Mouse (Mus musculus) layer of hippocampus, postnatal 10 days (tissue): ENCODE data around the gene Triobp. TPM values are rescaled to one million over a fixed set of nuclear protein-coding genes. Genes with fewer than 3 reads are reported as not detected.

Experiments
- DNase-seq, 2 experiments: peaks; one replicate each; pipeline ENCODE4 v3.0.0; 2021; ENCODE audit warnings: low spot score in 2 of 2
- long read RNA-seq: library from polyadenylated mRNA; stranded (forward); transcript quantifications from one replicate; pipeline ENCODE4 v2.0.0, GENCODE M21; 2023
- total RNA-seq, 2 experiments: library from RNA; stranded (reverse); gene quantifications; 2 replicates each; pipeline ENCODE4 v1.2.3; 2021

Gene Triobp
- 10 to 100 TPM; 26.4 to 28.9 TPM for total RNA-seq
- long read RNA-seq, transcript Triobp-201 (14 exons, 2,570 nt), result major isoform, 9 of 14 reads
- long read RNA-seq, partial matches to known transcripts, result 3 of 14 reads
- long read RNA-seq, other reads (novel, unspliced or antisense), result 1 of 14 reads

DNA sequence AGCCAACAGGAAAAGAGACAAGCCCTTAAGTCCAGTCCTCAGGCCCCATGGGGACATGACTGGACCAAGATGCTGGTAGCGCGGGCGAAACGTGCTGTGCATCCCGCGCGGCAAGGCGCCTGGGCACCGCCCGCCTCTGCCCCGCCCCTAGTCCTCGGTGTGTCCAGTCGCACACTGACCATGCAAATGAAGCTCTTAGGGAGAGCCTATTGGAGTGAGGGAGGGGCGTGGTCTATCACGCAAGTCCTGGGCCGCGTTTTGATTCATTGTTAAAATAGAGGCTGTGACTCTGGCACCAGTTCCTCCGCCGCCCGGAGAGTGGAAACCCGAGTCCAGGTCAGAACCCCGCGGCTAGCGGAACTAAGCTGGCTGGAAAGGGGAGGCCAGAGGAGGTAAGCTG is at the start of gene Triobp:
Gene Triobp (plus strand): TSS at position 68 of the 400 bp plus-strand sequence.
- DNase-seq, result peak; percentile 73 to 83

DNA sequence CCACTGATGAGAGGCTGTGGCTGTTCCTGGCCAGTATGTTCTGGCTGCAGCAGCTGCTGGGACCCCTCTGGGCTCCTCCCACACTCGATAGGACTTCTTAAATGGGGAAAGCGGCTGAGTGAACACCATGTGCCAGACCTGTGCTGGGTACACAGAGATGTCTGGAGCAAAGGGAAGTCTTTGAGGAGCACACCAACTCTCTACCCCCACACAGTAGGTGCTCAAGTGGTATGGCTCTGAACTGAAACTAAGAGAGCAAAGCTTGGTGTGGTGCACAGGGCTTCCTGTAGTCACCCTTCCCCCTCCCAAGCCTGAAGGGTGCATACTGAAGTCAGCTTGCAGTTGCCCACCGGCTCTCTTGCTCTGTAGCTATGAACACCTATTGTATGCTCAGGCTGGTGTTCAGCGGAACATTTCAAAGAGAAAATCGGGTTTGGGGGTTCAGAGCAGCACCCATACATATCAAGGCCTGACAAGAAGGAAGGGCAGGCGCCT is 49.0 kb upstream of the Triobp start:
- DNase-seq, result no peak

DNA sequence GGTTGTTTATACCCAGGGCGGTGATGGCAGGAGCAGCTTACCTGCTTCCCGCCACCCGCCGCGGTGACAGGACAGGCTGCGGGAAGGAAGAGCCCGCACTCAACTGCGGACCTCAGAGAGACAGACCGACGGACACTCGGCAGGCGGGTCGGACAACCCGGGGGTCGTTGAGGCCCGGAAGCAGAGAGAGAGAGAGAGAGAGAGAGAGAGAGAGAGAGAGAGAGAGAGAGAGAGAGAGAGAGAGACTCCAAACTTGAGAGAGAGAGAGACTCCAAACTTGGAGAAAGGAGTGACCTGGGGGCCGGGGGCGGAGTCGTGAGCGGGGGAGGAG is 48.1 kb upstream of the Triobp start, which contains the start of gene Gm49510:
Gene Gm49510 (plus strand): TSS at position 259 of the 331 bp plus-strand sequence.
- no peak for DNase-seq

DNA sequence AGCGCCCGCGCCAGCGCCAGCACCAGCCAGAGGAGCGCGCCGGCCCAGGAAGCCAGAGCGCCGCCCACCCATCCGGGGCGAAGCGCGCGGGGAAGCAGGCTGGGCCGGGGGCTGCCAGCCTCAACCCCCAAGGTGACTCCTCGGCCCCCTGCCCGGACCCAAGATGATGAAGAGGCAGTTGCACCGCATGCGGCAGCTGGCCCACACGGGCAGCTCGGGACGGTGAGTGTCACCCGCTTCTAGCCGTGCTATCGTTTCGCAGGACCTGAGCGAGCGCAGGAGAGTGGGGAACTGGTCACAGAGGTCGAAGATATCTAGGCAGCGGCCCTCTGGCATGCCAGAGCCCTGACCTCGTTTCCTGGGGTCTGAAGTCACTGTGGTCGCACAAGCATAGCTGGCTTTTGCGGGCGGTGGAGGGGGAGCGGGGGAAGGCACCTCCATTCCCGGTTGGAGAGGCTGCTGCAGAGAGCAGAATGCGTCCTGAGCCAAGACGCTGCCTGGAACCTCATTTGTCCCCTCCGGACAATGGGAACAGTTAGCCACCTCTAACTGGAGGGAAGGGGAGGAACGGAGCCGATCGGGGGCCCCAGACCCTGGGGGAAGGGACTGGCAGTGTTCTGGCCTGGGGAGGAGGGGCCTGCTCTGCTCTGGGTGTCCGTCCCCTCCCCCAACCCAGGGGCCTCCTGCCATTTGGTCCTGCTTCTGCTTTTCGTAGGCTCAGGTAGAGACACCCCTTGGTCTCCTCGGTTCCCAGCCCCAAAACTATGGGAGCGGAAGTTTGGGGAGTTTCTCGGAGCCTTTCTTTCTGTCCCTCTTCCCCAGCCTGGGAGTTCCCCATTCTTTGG is 47.6 kb upstream of the Triobp start, which contains the start of gene Sh3bp1:
Gene Sh3bp1 (plus strand): TSS at position 29 of the 845 bp plus-strand sequence.
- peak; percentile 49 to 69 for DNase-seq

DNA sequence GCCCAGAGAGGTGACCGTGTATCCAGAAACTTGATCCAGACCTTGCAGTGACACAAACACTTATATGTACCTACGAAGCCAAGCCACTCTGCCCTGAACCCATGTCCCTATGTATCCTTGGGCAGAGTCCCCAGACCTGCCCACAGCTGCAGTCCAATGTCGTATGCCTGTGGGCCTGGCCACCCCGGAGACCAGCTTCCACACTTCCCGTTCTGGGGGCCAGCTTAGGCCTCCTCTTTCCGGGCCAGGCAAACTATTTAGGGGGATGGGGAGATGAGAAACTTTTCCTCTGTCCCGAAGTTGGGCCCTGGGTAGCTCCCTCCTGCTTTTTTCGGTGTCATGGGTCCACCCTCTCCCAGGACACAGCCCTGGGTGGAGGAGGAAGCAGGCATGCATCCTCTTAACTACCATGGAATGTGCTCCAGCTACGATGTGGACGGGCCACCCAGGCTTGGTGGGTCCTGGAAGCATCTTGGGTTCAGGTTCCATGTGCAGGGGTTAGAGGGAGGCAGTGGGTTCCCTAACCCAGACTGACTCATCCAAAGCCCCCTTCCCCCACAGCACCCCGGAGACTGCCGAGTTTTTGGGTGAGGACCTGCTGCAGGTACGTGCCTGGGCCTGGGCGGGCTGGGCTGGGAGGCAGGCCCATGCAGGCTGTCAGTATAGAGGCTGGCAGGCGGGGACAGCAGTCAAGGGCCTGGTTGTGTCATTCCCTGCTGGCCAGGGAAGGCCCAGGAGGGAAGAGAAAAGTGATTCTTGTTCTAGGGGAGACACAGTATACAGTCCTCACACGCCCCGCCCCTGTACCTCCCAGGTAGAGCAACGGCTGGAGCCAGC is 46.7 kb upstream of the Triobp start:
- DNase-seq, result no peak

DNA sequence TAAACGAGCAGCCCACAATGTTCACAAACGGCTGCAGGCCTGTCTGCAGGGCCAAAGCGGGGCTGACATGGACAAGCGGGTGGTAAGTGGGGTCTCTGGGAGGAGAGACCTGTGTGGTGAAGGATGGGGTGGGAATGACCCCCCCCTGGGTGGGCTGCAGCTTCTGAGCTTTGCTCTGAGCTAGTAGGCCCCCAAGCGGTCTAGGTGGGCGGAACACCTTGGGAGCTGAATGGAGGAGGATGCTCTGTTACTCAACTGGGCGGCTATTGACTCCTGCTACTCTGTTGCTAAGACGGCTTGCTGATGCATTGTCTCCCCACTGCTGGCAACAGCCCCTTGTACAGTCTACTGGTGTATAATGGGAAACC is 46.1 kb upstream of the Triobp start:
- DNase-seq, result no peak

DNA sequence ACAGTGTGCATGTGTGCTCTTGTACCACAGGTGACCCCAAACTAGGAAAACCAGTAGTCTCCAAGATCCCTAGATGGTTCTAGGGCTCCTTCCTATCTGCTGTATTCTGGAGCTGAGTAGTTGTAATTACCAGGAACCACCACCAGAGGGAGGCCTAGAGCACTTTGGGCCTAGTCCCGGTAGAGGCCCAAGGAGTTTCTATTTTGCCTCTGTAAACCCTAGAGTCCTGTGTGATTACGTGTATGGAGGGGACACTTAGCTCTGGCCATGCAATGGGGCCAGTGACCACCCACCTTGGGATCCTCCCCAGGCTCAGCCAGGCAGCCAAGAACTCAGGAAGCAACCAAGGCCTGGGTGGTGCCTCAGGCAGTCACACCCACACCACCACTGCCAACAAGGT is 44.3 kb upstream of the Triobp start:
- DNase-seq, result peak; percentile 91

DNA sequence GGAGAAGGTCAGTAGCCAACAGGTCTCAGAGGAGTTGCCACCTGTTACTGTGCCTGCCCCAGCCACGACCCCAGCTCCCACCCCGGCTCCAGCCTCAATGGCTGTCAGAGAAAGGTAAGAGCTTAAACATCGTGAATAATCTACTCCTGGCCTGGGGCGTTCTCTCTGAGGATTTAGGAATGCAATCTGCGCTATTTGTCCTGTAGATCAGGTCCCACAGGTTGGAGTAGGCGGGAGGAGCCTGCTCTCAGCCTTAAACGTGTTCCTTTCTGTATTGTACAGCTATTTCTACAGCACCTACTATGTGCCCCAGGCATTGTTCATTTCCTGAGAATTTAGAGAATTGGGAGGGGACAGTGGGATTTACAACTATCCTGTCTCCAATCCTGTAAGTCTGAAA is 39.1 kb upstream of the Triobp start:
- no peak for DNase-seq

DNA sequence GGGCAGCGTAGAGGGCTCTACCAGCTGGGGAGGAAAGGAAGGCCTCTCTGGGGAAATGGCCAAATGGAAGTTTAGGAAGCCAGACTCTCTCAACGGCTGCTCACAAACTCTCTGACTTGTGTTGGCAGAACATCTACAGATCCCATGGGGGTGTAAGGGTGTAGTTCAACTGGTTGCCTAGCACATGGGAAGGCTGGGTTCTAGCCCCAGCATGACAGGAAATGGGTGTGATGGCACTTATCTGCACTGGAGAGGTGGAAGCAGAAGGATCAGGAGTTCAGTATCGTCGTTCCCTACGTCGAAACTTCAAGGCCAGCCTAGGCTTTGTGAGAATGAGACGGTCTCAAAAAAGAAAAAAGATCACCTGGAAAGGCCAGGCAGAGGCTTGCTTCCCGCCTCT is 38.5 kb upstream of the Triobp start:
- no peak for DNase-seq

DNA sequence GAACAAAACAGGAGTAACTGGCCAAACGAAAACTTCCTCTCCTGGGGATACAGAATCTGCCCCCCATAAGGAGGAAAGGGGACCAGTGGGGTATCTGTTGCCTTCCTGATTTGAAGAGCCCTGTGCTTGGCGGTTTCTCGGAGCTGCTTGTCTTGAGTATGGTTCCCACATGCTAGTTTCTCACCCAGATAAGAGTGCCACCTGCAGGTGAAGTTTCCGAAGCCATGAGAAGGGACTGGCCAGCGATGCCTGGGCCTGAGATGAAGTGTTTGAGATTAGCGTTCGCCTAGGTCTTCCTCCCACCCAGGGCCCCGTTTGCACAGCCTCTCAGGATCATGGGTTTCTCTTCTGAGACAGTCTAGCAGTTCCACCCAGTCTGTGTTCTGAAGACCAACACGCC is 35.5 kb upstream of the Triobp start:
- peak in 1 of 2 experiments; percentile 51 for DNase-seq

DNA sequence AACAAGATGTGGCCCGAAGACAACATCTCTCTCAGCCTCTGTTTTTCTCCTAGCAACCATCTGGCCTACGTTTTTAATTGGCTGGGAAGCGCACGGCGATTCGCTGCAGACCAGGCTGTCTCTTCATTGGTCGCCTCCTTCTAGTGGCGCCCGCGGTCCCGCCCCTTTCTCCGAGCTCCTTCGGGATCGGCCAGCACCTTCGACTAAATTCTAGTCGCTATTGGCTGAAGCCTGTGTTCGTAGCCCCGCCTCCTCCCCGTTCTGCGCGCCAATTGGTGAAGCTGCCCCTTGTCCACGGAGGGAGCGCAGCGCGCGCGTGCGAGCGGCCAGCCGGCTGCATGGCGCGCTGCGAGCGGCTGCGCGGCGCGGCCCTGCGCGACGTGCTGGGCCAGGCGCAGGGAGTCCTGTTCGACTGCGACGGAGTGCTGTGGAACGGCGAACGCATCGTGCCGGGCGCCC is 33.9 kb upstream of the Triobp start, which contains the start of gene Pdxp:
Gene Pdxp (plus strand): TSS at position 288 of the 459 bp plus-strand sequence.
- peak; percentile 95 to 97 for DNase-seq

DNA sequence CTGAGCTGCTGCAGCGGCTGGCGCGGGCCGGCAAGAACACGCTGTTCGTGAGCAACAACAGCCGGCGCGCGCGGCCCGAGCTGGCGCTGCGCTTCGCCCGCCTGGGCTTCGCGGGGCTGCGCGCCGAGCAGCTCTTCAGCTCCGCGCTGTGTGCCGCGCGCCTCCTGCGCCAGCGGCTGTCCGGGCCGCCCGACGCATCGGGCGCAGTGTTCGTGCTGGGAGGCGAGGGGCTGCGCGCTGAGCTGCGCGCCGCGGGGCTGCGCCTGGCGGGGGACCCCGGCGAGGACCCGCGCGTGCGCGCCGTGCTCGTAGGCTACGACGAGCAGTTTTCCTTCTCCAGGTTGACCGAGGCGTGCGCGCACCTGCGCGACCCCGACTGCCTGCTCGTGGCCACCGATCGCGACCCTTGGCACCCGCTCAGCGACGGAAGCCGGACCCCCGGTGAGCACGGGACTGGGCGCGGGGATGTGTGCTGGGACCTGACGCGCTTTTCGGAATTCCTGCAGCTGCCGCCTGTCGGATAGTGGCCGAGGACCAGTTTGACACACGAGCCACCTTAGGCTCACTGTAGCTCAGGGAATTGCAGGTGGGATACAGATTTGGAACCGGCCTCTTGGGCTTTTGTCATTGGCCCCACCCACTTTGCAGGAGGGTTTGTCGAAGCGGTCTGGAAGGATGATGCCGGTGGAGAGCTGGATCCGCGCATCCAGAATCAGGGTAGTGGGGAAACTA is 33.3 kb upstream of the Triobp start:
- DNase-seq, result peak; percentile 61 to 73

DNA sequence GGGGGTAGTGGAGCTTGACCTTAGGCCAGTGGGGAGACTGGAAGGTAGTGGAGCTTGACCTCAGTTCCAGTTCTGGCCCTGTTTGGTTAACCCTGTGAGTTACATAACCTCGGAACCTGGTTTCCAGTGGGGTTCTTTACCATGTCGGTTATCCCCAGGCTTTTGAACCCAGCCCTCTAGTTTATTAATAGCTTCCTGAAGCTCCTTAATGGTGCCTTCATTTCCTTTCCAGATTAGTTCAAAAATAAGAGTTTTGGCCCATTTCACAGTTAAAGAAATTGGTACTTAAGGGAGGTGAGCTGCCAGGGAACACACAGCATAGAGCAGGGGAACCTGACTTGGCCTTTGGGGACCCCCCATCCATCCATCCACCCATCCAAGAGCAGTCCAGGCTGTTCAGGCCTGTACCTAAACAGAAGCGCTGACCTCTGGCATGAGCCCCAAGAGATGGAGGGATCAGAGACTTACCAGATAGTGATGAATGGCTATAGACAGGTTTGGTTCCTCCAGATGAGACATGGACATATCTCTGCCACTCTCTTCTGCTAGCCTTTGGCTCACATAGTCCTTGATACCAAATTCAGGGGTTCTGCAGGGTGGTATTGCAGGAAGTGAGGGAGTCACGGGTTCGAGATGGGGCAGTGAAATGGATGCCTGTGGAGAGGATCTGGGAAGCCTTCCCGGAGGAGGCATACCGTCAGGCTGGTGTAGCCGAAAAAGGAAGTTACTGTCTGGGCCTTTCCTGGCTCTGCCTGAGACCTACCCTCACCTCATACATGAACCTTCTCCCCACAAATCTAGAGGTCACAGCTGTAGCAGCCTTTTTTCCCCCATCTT is 32.5 kb upstream of the Triobp start:
- no peak for DNase-seq

DNA sequence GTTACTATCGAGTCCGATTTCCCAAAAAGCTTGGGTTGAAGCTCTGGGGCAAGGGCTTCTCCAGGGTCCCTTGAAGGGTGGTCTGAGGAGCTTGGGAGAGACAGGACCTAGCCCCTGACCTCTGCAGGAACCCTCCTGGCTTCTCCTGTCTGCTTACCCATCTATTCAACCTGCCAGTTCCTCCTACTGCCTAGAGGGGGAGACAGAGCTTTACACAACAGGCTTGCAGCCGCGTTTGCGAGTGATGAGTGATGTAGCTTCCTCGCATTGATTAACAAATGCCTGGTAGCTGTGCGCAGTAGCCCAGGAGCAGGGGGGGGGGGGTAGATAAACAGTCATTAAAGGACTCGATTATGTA is 31.9 kb upstream of the Triobp start:
- peak; percentile 70 to 75 for DNase-seq

DNA sequence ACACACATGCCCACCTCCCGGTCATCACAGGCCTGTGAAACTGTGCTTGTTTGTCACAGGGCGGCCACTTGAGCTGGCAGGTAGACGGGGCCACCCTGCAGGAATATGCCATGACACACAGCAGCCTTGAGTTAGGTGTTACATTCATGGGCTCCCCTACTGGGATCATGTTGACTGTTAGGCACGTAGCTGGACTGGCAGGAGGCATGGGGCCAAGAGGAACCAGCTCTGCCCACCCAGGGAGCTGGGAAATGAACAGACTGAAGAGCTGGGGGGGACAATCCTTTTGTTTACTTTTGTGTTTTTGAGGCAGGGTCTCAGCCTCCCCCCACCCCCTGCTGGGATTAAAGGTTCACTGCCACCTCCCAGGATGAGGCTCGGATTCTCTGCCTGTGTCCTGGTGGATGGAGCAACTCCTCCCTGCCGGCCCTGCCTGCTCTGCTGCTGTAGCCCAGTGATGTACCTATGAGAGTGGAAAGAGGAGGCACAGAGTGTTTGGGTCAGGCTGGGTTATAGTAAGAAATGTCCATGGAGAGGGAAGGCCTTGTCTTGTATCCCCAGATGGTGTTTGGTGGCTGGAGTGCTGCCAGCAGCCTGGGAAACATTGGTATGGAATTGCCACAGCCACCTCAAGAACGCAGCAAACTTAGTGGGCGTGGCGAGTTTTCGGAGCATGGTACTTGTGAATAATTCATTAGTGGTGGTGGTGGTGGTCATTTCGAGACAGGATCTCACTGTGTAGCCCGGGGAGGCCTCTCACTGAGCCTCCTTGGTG is 31.3 kb upstream of the Triobp start:
- DNase-seq, result peak in 1 of 2 experiments; percentile 52

DNA sequence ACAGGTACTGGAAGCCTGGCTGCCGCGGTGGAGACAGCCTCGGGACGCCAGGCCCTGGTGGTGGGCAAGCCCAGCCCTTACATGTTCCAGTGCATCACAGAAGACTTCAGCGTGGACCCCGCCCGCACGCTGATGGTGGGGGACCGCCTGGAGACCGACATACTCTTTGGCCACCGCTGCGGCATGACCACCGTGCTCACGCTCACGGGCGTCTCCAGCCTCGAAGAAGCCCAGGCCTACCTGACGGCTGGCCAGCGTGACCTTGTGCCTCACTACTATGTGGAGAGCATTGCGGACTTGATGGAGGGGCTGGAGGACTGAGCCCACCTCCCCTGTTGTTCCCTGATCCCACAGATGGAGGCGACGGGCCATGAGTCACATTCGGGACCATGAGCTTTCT is 29.4 kb upstream of the Triobp start:
- no peak for DNase-seq

DNA sequence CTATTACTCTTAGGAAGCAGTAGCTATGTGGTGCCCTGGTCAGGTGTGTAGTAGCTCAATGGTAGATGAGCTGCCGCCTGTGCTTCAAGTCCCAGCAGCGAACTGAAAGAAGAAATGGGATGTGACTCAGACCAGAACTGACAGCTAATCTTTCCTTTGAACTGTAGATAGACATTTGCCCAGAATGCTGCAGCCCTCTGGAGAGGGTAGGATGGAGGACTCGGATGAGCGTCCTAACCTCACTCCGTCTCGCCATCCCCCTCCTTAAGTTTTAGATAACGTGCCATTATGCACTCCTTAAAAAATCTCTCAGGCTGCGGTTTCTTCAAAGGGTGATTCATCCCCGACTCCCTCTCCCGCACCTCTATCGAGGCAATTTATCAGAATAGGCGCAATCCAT is 27.6 kb upstream of the Triobp start:
- no peak for DNase-seq

DNA sequence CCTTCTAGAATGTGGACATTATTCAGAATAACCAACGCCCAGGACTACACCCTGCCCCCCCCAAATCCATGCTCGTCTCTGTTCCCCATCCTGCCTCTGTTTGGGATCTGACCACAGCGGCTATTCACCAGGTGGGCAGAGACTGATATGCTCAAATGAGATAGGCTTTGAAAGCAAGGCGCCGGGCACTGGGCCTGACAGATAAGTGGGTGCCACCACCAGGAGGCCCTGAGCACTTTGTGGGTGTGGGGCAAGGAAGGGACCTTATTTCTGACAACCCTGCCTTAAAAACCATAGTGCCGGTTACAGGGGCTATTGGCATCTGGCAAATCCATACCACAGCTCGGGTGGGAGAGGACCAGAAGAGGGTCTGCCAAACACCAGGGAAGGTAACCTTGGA is 24.8 kb upstream of the Triobp start:
- no peak for DNase-seq

DNA sequence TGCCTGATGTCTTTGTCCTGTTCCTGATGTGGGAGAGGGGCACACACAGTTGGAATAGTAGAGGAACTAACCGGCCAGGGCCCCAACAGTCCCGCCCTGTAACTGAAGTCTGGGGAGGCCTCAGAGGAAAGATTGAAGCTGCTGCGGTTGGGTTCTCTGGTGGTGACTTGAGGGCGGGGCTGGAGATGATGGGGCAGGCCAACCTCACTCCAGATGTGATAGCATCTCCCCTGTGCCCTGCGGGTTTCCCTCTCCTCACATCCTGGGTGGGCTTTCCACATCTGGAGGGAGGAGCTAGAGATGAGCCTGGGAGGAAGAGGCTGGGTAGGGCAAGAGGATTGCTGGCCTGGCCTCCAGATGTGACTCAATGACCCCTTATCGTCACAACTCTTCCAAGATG is 23.9 kb upstream of the Triobp start:
- no peak for DNase-seq
